Mouse (Mus musculus) kidney, postnatal 10 days (tissue): ENCODE data around the gene Rsl1d1.
"Not testable (repeated sequence)": the region's sequence is repeated elsewhere in the genome, so short reads cannot be mapped to it uniquely, and the experiment has no call there.

ENCODE experiments used
- DNase-seq: peaks from one replicate; pipeline ENCODE4 v3.0.0; 2021; ENCODE audit warnings: mixed read lengths

The Rsl1d1 gene

GRCm38 (mm10) chr16:11157721-11158120 is 45.4 kb downstream of the Rsl1d1 start:
- DNase-seq = not testable (repeated sequence)

- DNase-seq = no peak
Measured at GRCm38 (mm10) chr16:11154500-11154899, 48.6 kb downstream of the Rsl1d1 start.

GRCm38 (mm10) chr16:11143706-11144483 is 59.2 kb downstream of the Rsl1d1 start:
- peak; percentile 99 for DNase-seq
